Mouse (Mus musculus) left cerebral cortex, postnatal 14 days (tissue): ENCODE measurements around the gene Scn8a. TPM values are rescaled to one million over a fixed set of nuclear protein-coding genes. Genes with fewer than 3 reads are reported as not detected.

Experiments used
- DNase-seq, 2 experiments: peaks; one replicate each; pipeline ENCODE4 v3.0.0; 2021 to 2022; ENCODE audit warnings: low spot score in 2 of 2, mixed read lengths in 1 of 2
- intact Hi-C: fragments of 180-260 bp; cut with DNase I; formaldehyde crosslinking; loops from one replicate; pipeline ENCODE4 v1.15.1; 2025
- total RNA-seq, 2 experiments: library from RNA; stranded (reverse); gene quantifications; 2 replicates each; pipeline ENCODE4 v1.2.3; 2021

The Scn8a gene
- total RNA-seq, 2 experiments from 2014 or later: 203 to 219 TPM

DNA sequence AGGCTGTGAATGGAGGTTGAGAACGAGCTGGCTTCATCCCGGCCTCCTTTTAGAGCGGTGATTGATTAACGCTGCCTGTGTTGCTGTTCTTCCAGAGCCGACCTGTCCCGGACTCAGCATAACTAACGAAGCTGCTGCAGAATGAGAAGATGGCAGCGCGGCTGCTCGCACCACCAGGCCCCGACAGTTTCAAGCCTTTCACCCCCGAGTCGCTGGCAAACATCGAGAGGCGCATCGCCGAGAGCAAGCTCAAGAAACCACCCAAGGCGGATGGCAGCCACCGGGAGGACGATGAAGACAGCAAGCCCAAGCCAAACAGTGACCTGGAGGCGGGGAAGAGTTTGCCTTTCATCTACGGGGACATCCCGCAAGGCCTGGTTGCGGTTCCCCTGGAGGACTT lies 66.5 kb downstream of the Scn8a start:
- intact Hi-C loops: no loop called here
- no peak for DNase-seq

DNA sequence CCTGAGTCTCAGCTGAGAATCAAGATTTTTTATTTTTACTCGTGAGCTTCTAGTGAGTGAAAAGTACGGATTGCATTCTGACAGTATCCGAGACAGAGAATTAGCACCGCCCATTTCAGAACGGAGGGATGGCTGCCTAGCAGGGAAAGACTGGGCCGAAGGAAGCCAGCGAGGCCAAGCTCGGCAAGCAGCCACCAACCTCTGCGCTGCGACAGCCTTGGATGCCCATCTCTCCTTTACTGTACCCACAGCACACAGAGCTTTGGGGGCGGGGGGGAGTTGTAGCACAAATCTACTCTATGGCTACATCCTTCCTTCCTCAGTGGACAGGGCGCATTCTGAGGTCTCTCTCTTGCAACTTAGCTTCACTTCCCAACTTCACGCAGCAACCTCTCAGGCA lies 78.7 kb downstream of the Scn8a start:
- DNase-seq: no peak
- intact Hi-C loops: no loop called here

DNA sequence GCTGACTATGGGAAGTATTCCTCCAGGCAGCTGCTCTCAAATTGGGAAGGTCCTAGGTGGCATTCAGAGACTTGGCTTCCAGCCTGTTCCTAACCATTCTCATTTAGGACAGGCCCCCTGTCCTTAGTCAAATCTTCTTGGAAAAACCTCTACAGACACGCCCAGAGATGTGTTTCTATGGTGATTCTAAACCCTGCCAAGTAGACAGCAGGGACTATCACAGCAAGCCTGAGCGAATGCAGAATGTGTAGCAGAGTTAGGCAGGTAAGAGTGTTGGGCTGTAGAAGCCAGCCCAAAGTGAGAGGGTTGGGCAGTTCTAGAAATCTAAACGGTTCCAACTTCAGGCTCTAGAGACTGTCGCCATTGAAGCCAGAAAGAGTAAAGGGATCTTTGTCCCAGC lies 79.5 kb downstream of the Scn8a start:
- peak in 1 of 2 experiments; percentile 36 for DNase-seq
- intact Hi-C loops: no loop called here

DNA sequence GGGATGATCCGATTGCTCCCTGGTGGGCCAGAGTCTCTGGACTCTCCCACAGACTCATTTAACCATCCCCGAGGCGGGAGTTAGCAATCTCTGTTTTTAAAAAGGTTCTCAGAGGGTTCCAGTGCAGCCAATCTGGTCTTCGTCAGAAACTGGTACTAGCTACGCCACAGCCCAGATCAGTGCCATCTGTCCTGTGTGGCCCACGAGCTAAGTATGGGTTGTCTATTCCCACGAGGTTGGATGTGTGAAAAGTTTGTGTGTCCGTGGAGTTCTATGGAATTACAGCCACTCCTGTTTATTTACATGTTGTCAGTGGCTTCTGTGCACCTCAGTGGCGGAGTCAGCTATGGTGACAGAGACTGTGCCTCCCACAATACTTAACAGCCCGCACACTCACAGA lies 81.8 kb downstream of the Scn8a start:
- intact Hi-C loops: no loop called here
- DNase-seq: no peak

DNA sequence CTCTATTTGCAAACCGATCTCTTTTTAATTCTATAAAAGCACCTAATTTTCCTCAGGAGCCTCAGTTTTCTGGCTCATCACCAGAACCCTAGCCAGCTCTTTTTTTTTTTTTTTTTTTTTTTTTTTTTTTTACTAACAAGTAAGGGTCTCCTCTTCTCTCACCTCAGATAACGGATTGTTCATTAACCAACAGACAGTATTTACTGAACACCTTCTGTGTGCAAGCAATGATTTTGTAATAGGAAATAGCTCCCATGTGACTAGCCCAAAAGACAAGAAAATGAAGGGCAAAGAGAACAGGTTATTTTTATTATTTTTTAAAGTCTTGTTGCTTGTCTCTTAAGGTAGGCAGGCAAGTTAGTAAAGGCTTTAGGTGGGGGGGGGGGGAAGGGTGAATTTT lies 82.6 kb downstream of the Scn8a start:
- intact Hi-C loops: no loop called here
- no peak for DNase-seq

DNA sequence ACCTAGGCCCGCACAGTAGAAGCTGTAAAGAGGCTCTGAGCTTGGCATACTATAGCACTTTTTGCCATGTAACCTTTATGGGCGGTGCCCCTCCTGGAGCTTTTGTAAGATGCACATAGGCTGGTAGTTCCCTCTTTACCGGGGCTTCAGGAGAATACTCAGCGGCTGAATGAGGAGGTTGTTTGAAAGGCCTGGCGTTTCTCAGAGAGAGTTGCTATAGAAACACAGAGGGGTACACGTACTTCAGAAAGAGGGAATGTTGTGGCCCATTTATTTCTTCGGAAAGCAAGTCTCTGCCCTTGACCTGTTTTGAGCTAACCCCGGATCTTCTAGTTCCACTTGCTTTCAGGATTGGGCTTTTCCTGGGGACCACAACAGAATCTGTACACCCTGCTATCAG lies 83.2 kb downstream of the Scn8a start:
- DNase-seq: no peak
- intact Hi-C loops: no loop called here

DNA sequence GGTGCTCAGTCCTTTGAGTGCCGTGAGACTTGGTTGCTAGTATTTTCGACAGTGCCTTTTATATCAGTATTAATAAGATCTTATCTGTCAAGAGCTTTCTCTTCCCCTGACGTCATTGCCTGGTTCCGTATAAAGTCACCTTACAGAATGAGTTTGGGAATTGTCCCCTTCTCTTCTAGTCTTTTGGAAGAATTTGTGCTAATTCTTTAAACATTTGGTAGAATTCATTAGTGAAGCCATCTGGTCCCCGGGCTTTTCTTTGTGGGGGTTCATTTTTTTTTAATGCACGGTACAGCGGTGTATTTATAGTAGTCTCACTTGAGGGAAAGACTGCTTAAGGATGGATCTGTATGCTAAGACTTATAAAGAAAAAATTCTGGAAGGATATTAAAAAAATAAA lies 84.3 kb downstream of the Scn8a start:
- no peak for DNase-seq
- intact Hi-C loops: no loop called here

DNA sequence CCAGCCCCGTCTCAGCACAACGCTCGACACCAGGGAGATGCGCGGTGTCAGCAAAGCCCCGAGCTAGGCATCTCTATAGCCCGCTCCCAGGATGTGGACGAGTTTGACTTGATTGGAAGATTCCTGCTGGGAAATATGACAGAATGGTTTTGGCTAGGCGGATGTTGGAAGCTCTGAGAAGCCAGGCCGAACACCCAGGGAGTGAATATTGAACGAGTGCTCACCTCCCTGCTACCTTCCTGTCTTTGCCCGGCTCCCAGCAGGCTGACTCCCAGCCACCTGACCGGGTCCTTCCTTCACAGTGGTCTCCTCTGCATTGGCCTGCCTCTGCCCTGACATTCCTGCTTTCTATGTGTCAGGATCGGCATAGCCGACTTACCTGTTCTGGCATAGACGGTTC lies 85.1 kb downstream of the Scn8a start:
- intact Hi-C loops: no loop called here
- no peak for DNase-seq

DNA sequence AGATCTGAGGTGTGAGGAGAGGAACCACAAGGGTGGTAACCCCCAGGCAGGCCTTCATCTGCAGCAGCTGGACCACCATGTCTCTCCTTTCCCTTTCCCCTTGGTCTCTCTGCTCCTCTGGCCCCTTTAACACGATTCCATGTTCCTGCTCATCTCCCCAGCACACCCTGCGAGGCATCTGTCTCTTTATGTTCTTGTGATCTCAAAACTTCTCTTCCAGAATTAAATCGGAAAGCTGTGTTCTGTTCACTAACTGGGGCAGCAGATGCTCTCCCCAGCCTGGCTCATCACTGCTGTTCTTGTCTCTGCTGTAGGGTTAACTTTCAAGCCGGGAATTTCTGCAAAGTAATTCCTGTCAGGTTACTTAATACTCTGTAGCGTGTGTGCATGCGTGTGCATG lies 91.3 kb downstream of the Scn8a start:
- intact Hi-C loops: loop anchor here (5.0 kb wide), 3 partner anchors 39 to 204 kb away; no protein-coding TSS in a partner anchor
- DNase-seq: peak; percentile 51 to 82

DNA sequence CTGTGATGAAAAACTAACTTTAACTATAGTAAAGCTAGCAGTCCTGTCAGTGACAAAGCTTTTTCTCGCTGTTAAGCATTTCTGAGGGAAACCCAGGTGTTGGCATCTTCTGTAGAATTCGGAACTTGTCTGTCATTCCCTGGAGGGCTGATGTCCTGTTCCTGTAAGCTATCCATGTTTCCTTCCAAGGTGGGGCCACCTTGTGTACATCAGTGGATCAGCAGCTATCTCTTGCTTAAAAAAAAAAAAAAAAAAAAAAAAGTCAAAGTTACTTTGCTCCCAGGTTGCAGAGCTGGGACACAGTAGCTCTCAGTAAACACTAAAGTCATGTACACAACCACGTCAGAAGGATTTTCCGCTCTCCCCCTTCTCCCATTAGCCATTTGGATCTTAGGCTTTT lies 91.9 kb downstream of the Scn8a start:
- intact Hi-C loops: loop anchor here (5.0 kb wide), 3 partner anchors 39 to 204 kb away; no protein-coding TSS in a partner anchor
- DNase-seq: no peak

DNA sequence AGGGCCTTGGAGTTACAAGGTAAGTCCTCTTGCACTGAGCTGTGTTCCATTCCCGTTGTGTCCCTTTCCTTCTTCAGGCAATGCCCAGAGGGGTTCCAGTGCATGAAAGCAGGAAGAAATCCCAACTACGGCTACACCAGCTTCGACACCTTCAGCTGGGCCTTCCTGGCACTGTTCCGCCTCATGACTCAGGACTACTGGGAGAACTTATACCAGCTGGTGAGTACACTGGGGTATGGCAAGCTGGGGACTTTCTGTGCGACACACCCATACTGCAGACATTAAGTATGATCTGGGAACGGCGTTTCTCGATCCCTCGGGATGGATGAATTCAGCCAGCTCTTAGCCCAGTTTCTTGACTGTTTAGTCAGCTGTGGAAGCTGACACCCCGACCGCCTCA lies 101.8 kb downstream of the Scn8a start:
- peak; percentile 60 to 70 for DNase-seq
- intact Hi-C loops: no loop called here

DNA sequence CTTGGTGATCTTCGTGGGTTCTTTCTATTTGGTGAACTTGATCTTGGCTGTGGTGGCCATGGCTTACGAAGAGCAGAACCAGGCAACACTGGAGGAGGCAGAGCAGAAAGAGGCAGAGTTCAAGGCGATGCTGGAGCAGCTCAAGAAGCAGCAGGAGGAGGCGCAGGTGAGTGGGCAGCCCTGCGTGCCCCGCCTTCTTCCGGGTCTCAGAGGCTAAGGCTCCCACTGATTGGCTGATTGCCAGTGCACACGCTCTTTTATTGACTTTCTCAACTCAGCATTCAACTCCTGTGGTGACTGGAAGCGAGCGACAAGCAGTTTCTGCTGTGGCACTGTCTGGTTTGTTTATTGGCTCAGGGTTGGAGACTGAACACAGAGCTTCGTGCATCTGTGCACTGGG lies 103.1 kb downstream of the Scn8a start:
- no peak for DNase-seq
- intact Hi-C loops: no loop called here

DNA sequence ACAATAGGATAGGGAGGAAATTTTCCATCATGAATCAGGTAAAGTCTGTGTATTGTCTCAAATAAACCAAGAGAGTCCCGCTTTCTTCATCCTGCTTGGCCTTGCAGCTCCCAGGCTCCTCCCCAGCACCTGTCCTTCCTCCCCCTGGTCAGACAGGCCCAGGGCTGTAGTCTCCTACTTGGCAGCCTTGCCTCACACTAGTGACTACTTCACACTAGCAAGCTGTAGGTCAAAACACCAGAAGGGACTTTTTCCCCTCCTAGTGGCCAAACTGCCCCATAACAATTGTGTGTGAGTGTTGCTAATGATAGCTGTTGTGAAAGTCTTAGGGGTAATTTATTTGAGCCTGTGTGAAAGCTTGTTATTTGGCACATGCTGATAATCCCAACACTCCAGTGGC lies 105.0 kb downstream of the Scn8a start:
- intact Hi-C loops: no loop called here
- no peak for DNase-seq

DNA sequence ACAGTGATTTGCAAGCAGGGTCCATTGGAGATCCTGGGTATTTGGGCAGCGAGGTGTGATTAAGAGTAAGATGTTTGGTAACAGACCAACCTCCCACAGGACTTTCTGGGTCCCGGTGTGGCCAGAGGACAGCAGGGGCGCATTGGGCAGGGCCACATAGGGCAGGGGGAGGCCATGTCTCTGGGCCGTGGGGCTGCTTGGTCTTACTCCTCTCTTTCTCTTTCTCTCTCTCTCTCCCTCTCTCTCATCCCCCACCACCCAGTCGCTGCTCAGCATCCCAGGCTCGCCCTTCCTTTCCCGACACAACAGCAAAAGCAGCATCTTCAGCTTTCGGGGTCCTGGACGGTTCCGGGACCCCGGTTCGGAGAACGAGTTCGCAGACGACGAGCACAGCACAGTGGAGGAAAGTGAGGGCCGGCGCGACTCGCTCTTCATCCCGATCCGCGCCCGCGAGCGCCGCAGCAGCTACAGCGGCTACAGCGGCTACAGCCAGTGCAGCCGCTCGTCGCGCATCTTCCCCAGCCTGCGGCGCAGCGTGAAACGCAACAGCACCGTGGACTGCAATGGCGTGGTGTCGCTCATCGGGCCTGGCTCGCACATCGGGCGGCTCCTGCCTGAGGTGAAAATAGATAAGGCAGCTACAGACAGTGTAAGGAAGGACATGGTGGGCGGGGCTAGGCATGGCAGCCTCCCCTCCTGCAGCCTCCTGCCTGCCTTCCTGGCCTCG lies 113.9 kb downstream of the Scn8a start:
- peak; percentile 61 to 67 for DNase-seq
- intact Hi-C loops: no loop called here

DNA sequence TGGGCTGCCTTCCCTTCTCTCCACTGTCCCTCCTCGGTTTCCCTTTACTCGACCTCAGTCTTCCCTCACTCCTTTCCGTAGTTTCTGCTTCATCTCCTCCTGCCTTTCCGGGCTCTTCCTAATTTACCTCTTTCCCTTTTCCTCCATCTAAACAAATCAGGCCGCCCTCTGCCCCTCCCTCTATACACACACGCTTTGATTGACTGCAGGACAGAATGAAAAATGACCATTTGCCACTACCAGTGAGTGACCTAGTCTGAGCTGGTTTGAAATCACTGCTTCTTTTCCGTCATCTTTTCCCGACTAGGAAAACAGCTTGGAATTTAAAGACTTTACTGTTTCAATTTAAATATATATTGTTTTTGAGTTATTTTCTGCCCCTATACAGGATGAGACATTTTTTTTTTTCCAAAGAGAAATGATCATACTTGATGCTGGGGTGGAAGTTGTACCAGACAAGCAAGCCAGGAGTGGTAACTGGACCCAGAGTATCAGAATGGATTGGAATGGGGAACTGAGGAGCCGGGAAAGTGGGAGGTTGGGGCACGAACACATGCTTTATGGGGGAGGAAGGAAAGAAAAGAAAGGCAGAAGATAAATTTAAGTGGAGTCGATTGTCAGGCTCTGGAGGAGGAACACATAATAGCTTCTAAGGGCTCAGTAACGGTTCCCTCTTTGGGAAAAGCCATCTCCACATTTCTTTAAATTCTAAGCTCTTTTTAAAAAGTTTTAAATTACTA lies 114.7 kb downstream of the Scn8a start:
- DNase-seq: no peak
- intact Hi-C loops: no loop called here

DNA sequence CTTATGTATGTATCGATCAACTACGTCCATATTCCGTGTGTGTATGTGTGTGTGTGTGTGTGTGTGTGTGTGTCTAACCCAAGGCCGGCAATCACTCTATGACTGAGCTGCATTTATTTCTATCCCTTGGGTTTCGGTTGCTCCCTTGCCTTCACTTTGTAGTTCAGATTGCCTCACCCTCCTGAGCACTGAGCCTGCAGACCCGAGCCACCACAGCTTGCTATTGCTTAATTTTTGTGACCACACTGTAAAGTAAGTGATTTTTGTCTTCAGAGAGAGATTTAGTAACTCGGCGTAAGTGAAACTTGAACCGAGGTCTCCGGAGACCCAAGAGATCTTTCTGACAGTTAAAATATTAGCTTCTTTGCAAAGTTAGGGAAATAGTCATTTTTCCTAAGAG lies 116.8 kb downstream of the Scn8a start:
- no peak for DNase-seq
- intact Hi-C loops: no loop called here

DNA sequence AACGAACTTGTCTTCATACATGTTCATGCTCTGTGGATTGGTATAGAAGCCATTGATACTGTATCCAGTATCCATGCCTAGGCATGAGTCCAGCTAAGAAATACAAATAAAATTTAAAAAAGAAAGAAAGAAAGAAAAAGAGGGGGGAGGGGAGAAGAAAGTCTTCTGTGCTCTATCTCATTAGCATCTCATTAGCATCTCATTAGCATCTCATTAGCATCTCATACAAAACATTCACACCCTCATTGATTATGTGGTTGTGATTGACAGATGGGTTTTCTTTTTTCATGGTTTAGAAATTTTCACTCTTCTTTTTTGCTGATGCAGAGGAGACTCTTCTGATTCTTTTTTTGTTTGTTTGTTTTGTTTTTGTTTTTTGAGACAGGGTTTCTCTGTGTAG lies 117.4 kb downstream of the Scn8a start:
- no peak for DNase-seq
- intact Hi-C loops: no loop called here

DNA sequence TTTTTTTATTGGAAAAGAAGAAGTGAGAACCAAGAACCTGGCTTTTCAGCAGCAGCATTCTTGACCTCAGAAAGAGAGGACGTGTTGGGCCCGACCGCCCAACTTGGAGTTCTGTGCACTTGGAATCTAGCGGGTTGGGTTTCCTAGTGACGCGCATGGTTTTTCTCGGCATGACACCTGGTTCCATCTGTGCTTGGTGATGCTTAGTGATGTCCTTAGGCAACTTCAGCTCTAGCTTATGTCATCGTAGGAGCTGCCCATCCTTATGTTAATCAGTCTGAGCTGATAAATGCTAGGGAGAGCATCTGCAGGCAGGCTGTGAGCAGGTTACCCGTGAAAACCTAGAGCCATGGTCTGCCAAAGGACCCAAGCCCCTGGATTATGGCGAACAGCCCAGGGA lies 120.6 kb downstream of the Scn8a start:
- intact Hi-C loops: no loop called here
- peak in 1 of 2 experiments; percentile 66 for DNase-seq

DNA sequence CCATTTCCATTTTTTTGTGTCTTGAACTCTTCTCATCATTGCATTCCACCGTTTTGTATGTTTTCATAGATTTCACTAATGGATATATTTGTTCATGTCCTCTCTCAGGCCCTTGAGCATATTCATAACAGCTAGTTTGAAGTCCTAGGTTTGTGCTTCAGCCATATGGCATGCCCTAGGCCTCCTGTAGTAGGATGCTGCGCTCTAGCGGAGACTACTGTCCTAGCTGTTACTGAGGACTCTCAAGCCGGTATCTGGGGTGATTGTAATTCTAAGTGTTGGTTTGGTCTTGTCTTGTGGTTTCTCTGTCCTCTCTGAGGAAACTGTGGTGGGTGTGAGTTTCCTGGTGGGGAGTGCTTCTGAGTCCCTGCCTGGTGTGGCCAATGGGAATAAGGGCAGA lies 127.4 kb downstream of the Scn8a start:
- peak; percentile 51 to 57 for DNase-seq
- intact Hi-C loops: no loop called here

DNA sequence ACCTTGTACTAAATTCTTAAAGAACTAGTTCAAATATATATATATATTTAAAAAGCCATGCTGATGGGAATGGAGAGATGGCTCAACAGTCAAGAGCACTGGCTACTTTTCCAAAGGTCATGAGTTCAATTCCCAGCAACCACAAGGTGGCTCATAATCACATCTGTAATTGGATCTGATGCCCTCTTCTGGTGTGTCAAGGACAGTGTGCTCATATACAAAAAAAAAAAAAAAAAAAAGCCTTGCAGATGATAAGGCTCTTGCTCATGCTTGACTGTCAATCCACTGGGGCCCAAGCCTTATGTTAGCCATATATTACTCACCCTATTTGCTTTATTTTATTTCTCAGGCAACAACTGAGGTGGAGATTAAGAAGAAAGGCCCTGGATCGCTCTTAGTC lies 132.0 kb downstream of the Scn8a start:
- intact Hi-C loops: no loop called here
- no peak for DNase-seq

DNA sequence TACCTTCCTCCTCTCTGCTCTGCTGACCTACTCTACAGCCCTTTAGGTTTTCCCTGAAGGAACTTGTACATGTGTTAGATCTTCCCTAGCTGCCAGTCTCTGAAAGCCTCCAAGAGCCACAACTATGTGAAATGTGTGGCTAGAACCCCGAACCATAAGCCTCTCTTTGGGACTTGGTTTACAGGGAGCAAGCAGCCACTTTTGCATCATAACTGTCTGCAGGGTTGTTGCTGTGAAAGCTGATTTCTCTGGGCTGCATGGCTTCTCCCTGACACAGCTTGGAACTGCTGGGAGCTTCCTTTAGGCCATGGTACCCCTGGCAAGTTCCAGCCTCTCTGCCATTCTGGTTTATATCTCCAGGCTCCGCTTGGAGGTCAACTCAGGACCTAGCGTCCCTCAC lies 132.8 kb downstream of the Scn8a start:
- intact Hi-C loops: no loop called here
- DNase-seq: no peak
